Mouse (Mus musculus) testis, adult 2 months (tissue): ENCODE data around the gene Ccdc7a.

Source experiments
- CTCF ChIP-seq: fragments of 200-500 bp; IDR thresholded peaks from 2 replicates; pipeline ENCODE4 v1.5.1; 2012; ENCODE audit warnings: low read depth, mild to moderate bottlenecking, inconsistent platforms, low read length, moderate library complexity; ENCODE audit not compliant: control insufficient read depth, insufficient read depth, insufficient replicate concordance
- POLR2A ChIP-seq: fragments of 200-500 bp; IDR thresholded peaks from 2 replicates; pipeline ENCODE4 v1.6.1; 2012; ENCODE audit warnings: low read depth, mild to moderate bottlenecking, inconsistent platforms, low read length, moderate library complexity; ENCODE audit not compliant: control insufficient read depth

- TF ChIP-seq CTCF: no peak
- TF ChIP-seq POLR2A: no peak
Measured at GRCm38 (mm10) chr8:128684609-128685506, 380.5 kb downstream of the Ccdc7a start.
